Mouse (Mus musculus) neural tube, postnatal 0 days (tissue): ENCODE results near the gene Rdh13. TPM values are rescaled to one million over a fixed set of nuclear protein-coding genes. Genes with fewer than 3 reads are reported as not detected.

Experiments
- microRNA-seq: library from miRNA; unstranded; fragments of <30 nt; microRNA quantifications from one replicate; pipeline ENCODE4, GENCODE M21; 2016
- polyA plus RNA-seq: library from polyadenylated mRNA; unstranded; fragments of >200 nt; fragmentation: Nextera tagmentation; extraction: Ambion mirVana; gene quantifications from 2 replicates; pipeline ENCODE4 v1.2.1, GENCODE M21; 2015

The Rdh13 gene
- 34.3 and 37.5 TPM in 2 replicates for polyA plus RNA-seq

DNA sequence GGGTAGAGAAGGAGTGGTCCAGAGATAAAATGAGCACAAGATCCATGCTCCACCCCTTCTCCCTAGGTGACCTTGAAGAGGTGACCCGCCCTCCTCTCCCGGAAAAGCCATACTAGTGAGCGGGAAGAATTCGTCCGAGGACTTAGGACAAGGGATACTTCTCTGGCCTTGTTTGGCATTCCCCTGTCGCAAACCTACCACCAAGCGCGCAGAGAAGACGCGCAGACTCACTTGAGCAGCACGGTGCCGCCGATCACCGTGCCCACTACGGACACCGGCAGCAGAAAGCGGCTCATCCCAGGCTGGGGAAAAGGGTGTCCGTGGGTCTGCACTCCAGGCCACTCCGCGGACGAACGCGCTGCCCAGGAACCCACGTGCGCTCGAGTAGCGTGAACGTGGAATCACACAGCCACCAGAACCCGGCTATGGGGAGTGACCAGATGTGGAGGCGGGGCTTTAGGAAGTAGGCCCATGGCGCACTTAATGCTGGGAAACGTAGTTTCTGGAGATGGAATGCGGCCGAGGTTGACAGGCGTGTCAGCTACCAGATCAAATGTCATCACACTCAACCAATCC, at the start of gene Rdh13:
Gene Rdh13 (minus strand): TSS at position 434 of the 576 bp plus-strand sequence.

DNA sequence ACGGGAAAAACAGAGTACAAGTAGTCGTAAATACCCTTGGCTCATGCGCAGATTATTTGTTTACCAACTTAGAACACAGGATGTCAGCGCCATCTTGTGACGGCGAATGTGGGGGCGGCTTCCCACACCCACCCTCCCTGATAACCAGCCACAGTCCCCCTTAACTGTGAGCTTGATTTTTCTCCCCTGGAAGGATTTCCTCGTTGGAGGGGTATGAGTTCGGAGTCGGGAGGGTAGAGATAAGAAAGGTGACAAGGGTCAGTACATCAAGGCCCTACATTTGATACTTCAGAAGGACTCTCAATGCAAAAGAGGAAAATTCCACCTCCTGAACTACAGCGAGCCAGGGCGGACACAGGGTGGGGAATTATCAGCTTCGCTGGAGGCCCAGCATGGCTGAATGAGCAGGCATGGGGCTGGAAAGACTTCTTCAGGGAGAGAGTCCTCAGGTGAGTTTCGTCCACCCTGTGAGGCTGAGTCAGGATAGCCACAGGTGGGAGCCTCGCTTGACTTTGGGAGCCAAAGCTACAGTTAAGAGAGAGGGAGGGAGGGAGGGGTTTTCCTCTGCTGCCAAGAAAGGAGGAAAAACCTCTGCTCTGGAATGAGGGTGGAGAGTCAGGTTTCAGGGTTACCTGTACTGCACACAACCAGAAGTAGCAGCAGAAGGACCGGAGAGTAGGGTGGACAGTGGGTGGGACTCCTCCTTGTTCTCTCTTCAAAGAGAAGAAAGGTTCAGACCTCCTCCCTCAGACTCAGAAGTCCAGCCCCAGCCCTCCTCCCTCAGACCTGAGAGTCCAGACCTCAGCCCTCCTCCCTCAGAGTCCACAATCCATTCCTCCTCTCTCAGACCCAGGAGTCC, 15.4 kb upstream of the Rdh13 start, which contains the start of gene Eps8l1:
Gene Eps8l1 (plus strand): TSS at position 99 of the 859 bp plus-strand sequence.

DNA sequence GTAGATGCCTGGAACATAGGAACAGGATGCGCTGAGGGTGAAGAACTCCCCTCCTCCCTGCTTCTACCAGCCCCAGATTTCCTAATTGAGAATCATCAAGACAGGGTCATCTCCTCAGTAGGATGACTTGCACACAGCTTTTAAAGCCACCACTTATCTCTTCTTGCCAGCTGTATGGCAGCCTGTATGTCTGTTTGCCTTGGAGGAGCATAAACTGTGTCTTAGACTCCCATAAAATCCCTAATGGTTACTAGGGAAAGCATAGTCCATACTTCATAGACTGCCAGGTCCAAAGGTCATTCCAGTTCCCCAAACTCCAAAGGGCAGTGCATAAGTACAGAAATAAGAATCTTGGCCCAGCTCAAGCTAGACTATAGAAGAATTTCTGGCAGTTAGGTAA, 47.7 kb downstream of the Rdh13 start, which contains the start of gene Gp6:
Gene Gp6 (minus strand): TSS at position 15 of the 400 bp plus-strand sequence.

Small RNA genes within 50 kb of the gene (microRNA-seq; reads per million reads assigned to microRNA genes)
- gene Gm24605 (not detected), gene Gm24752 (not detected), gene Gm25349 (not detected)

Other genes with a start within 250 kb of the Rdh13 start
- 0.14 and 0.21 TPM in 2 replicates for gene Lilra5, start 207.9 kb downstream of the Rdh13 start, polyA plus RNA-seq
- gene Ncr1, start 107.9 kb downstream of the Rdh13 start, polyA plus RNA-seq: not detected in 2 replicates
- gene Gp6, start 47.9 kb downstream of the Rdh13 start, polyA plus RNA-seq: not detected in 2 replicates
- gene Eps8l1, start 15.0 kb upstream of the Rdh13 start, polyA plus RNA-seq: 6.5 and 7.8 TPM in 2 replicates
- gene Ppp1r12c, start 56.0 kb upstream of the Rdh13 start, polyA plus RNA-seq: 45.1 and 47.7 TPM in 2 replicates
- gene Tnnt1, start 70.7 kb upstream of the Rdh13 start, polyA plus RNA-seq: 1.9 and 3.6 TPM in 2 replicates
- 2.0 and 2.4 TPM in 2 replicates for gene Tnni3, start 78.6 kb upstream of the Rdh13 start, polyA plus RNA-seq
- gene Dnaaf3, start 86.8 kb upstream of the Rdh13 start, polyA plus RNA-seq: 1.5 and 2.1 TPM in 2 replicates
- gene Syt5, start 101.9 kb upstream of the Rdh13 start, polyA plus RNA-seq: 82.1 and 85.1 TPM in 2 replicates
- 0.45 and 0.60 TPM in 2 replicates for gene Ptprh, start 158.4 kb upstream of the Rdh13 start, polyA plus RNA-seq
- 0.75 and 1.0 TPM in 2 replicates for gene Tmem86b, start 185.8 kb upstream of the Rdh13 start, polyA plus RNA-seq
- 11.9 and 12.9 TPM in 2 replicates for gene Ppp6r1, start 213.4 kb upstream of the Rdh13 start, polyA plus RNA-seq
- 159 and 162 TPM in 2 replicates for gene Hspbp1, start 239.4 kb upstream of the Rdh13 start, polyA plus RNA-seq
- gene Brsk1, start 245.0 kb upstream of the Rdh13 start, polyA plus RNA-seq: 9.4 and 9.6 TPM in 2 replicates